Mouse (Mus musculus): Measurements from ENCODE around the gene Hoxa3.

Hoxa3 gene

DNA sequence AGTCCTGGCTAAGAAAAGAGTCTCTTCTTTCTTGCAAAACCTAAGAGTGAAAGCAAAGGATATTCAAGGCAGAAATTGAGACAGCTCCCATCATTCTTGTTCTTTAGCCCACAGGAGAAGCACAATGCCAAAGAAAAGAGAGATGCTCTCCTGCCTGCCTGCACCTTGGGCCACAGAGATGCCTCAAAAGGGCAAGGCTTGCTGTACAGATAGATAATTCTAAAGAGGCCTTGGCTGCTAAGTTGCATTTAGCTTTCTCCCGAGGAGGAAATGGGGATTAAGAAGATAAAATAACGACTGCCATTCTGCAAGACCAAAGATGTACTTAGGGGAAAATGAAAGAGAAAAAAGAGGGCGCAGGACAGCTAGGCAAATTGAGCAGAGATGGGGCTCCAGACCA, 33.8 kb upstream of the Hoxa3 start:
- DNase-seq (ENCODE audit: extremely low spot score, low read depth, low spot score): no peak

DNA sequence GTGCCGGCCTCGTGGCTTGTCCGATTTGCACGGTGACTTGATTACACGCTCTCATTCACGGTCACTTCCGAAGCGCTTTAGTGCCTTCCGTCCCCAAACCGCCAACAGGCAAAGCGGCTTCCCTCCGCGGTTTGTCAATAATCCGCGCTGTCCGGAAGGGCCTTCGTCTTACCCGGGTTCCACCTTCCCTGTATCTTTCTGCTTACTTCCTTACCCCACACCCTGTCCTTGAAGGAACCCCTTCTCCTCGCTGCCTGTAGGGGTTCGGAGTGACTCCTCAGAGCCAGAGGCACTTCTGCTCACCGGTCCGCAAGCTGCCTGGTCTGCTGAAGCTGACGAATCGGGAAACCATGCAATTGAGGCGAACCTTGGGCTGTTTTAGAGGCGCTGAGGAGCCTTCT, 33.3 kb upstream of the Hoxa3 start:
- no peak for DNase-seq (ENCODE audit: extremely low spot score, low read depth, low spot score)

DNA sequence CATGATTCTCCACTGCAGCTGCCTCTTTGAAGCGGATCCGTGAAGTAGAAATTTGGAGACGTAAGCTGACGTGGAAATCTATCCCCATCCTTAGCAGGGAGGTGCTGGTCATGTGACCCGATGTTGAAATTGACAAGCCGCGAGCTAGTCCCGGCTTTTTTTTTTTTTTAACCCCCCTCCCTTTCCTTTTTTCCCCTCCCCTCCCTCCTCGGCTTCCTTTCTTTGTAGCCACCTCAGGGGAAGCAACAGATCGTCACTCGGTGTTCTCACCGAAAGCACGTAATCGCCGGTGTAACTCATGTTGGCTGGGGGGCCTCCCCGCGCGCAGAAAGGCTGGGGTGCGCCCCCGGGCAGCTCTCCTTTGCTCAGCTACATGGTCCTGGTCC, 32.6 kb upstream of the Hoxa3 start, which contains the start of gene Hoxa11:
TSS of gene Hoxa11 (minus strand) at position 54 of the 386 bp plus-strand sequence.
- DNase-seq (ENCODE audit: extremely low spot score, low read depth, low spot score): no peak

DNA sequence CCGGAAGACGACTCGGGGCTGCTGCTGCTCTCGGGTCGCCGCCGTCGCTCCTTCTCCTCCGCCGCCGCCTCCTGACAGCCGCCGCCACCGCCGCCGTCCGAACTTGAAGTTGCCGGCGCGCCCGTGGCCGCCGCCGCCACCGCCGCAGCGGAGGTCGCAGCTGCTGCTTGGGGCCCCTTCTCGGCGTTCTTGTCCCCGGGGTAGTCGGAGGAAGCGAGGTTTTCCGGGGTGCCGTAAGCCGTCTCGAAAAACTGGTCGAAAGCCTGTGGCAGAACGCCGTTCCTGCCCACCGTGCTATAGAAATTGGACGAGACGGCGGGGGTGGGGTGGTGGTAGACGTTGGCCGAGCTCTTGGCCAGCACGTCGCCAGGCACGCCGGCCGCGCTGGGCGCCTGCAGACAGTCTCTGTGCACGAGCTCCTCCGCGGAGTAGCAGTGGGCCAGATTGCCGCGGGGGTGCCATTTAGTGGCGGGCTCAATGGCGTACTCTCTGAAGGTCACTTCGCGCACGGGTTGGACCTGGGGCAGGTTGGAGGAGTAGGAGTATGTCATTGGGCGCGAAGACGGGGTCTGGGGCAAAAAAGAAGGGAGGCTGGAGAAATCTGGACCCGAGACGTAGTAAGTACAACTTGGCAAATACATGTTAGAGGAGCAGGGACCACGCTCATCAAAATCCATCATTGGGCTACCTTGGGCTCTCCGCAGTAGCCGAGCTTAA, 32.1 kb upstream of the Hoxa3 start:
- DNase-seq (ENCODE audit: extremely low spot score, low read depth, low spot score): no peak

DNA sequence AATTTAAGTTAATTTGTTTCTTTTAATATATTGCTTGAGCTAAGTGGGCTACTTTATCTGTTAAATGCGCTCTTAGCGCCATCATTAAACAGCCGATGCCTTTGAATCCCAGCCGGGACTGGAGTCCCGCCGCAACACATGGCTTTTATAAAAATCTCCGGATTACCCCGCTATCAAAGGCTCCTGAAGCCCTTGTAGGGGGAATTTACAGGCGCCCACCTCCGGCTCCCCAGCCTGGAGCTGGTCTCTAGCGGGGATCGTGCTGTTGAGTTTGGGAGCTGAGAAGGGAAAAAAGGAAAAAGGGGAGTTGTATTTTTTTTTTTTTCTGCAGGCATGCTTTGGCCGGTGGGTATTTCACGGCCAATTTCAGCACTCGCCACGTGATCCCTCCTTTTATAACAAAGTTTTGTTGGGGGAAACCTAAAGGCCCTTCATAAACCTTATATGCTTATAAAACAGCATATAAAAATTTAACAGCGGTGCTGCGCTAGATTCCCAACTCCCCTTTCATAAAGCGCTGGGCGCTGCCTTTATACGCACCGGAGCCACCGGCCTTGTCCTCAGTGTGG, 31.4 kb upstream of the Hoxa3 start:
- no peak for DNase-seq (ENCODE audit: extremely low spot score, low read depth, low spot score)

DNA sequence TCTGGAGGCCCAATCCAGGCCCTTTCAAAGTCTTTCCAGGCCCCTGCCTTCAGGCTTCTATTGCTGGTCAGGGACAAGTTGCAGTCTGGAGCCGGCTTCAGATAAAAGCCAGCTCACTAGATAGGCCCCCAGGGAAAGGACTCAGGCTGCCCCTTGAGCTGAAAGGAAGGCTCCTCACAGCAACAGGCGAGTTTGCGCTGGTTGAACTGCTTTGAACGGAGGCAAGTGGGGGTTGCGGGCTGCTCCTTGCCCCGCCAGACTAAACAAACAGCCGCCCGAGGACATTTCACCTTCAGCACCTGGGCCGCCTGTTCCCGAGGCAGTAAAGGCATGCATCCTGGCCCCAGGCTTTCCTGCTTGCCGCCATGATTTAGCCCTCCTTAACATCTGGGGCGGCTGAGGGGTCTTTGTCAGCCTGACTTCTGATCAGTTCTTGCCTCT, 30.6 kb upstream of the Hoxa3 start:
- DNase-seq (ENCODE audit: extremely low spot score, low read depth, low spot score): no peak

DNA sequence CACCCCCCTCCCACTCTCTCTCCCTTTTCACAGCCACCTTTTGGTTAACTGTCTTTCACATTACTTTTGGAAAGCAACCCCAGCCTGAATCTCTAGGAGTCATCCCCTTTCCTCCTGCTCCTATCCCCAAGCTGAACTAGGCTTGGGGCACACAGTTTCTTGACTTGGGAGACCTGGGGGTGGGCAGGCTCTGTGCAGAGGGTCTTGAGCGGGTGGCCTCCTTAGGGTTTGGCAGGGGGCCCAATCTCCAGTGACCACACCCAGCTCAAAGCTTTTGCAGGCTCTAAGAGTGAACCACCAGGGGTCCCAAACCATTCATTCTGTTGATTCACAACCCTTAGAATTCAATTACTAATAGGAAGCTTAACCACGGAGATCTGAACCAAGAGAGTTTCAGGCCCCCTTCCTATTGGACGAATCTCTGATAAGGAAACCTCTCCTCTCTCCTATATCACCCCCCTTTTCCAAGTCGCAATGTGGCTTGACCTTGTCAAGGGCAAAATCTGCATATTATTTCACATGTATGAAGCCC, 29.7 kb upstream of the Hoxa3 start:
- no peak for DNase-seq (ENCODE audit: extremely low spot score, low read depth, low spot score)

DNA sequence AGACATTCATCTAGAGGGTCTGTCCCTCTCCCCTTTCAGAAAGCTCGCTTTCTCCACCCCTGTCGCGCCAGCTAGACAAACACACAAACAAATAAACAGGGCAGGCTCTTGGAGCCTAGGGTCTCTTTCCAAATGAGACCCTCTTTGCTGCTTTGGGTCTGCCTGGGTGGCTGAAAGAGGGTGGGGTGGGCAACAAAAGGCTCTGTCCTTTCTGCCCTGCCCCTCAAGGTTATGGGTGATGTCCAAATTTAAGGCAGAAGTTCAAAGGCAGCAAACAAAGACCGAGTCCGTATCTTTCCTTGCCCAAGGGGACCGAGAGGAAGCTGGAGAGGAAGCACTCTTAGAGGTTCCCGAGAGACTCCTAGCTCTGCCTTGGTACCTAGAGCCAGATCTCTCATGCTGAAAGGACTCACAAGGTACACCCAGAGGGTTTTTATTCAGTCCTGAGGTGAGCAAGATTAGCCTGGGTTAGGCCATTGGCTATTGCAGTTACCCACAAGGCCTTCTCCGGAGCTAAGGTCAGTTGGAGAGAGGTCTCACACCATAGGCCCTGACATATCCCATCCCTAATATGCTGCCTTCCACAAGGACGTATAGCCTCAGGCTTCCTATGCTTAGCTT, 28.0 kb upstream of the Hoxa3 start:
- no peak for DNase-seq (ENCODE audit: extremely low spot score, low read depth, low spot score)

DNA sequence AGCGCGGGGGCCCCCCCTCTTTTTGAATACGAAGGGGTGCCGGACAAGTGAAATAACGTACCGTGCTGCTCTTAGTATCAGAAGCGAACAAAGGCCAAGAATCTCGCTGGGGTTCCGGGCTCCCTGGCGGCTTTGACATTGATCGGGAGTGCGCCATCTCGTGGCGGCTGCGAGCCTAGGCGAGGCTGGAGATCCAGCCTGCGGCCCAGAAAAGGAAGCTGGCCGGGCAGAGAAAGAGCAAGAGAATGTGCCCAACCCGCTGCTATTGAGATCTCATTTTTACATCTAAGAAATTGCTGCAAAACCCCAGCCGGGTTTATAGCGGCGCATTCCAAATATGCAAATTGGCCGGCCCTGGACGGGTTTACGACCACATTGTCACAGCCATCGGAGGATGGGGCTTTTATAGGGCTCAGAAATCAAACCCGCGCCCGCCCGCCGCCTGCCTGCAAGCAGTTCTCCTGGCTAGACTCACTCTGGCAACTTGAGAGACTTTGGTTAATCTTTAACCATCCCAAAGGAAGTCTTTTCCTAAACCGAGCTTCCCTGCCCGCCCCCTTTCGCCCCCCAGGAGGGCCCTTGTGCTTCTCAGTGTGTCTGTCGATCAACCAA, 27.4 kb upstream of the Hoxa3 start, which contains the start of gene Hoxa10:
TSS of gene Hoxa10 (minus strand) at position 466 of the 612 bp plus-strand sequence.
- DNase-seq (ENCODE audit: extremely low spot score, low read depth, low spot score): no peak

DNA sequence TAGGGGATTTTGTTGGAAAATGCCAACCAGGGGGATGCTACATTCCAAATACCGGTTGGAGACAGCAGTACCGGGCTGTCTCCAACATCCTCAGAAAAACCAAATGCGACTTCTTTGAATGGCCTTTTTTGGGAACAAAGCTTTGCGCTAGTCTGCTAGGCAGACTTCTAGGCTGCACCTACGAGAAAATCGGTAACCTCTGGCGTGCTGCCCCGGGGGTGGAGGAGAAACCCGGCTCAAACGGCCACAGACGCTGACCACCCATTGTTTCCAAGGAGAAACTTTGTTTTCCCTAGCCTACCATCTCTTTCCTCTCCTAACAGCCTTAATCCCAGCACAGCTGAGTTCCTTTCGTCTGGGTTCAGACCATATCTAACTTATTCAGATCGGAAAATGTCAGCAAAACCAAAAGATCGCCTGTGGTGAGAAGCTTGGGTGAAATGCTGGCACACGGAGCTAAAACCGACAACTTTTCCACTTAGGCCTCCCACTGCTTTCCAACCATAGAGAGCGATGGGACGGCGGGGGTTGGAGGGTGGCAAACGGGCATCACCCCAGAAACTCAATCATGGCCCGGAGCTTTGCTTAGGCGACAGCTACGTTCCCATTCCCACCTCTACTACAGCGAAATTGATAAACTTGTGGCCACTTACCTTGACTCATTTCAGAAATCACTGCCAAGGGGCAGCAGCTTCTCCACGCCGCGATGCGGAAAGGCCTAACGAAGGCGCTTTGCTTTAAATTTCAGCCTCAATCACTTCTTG, 26.7 kb upstream of the Hoxa3 start:
- DNase-seq (ENCODE audit: extremely low spot score, low read depth, low spot score): no peak

DNA sequence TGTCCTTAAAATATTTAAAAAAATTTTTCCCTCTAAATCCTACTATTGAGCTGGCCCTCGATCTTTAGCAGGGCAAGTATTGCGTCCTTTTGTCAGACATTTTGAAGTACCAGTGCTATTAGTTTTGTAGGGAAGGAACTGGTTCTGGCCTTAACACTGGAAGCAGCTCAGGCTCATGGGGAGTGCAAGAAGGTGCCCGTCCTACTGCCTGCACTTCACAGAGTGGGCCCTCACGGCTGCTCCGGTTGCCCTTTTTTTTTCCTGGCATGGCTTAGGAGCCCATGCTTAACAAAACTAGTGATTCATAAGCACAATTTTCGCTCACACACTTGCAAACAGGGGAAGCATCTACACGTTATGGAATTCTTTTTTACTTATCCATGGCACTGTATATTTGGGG, 25.8 kb upstream of the Hoxa3 start:
- DNase-seq (ENCODE audit: extremely low spot score, low read depth, low spot score): no peak

DNA sequence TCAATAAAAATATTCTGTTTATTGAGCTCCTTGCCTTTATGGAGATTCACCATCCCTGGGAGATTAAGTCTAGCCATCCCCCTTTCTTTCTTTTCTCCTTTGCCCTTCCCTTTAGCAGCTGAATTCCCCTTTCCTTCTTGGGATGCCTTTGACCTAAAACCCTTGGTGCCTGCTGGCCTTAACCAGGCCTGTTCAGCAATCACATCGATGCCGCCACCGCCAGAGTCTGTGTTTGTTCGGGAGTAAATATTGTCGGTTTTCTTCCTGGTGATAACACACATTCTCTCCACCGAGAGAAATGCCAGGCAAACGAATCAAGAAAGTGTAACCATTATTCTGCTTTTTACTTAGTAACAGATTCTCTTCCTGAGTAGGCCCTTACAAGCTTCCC, 25.0 kb upstream of the Hoxa3 start:
- DNase-seq (ENCODE audit: extremely low spot score, low read depth, low spot score): no peak

DNA sequence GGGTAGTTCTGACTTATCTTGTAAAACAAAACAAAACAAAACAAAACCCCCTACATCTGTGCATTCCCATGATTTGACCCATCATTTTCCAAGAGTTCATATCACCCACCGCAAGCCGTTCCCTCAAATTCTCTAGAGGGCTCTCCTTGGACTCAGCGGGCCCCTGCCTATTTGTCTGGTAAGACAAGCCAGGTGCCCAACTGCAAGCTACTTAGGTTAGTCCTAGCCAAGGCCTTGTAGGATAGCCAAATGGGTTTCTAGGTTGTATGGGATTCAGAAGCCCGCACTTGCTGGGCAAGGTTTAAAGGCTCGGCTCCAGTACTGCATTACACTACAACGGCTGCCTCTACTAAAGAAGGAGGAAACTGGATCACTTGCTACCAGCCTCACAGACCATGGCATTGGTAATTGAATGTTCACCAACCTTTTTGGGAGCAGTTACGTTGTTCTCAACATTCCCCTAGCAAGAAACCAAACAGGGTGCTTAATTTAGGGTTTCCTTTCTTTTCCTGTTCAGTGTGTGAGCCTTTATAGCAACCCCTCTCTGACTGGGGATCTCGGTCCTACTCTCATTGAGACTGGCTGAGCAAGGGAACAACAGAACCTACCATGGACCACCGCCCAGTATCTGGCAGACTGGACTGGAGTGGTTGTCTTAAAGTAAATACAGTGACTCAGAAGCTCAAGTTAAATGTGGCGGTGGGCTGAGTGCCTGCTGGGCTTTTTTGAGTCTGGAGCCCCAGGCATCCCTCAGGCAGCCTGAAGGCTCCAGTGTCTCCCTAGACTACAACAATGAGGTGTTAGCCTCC, 24.4 kb upstream of the Hoxa3 start:
- DNase-seq (ENCODE audit: extremely low spot score, low read depth, low spot score): no peak

DNA sequence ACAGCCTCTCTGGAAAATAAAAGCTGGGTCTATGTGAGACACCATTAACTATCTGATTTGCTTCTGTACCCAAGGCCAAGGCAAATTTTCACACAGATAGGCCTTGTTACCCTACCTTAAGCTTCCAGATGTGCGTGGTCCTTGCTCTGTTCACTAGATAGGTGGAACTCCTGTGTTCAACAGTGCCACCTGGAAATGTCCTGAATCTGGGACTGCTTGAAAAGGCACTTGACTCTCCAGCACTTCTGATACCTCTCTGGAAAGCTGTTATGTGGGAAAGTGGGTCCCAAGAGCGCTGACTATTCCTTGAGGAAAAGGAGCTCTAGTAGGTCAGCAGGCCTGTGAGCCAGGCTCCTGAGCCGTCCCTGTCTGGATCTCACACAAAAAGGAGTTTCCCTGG, 23.7 kb upstream of the Hoxa3 start:
- DNase-seq (ENCODE audit: extremely low spot score, low read depth, low spot score): no peak

DNA sequence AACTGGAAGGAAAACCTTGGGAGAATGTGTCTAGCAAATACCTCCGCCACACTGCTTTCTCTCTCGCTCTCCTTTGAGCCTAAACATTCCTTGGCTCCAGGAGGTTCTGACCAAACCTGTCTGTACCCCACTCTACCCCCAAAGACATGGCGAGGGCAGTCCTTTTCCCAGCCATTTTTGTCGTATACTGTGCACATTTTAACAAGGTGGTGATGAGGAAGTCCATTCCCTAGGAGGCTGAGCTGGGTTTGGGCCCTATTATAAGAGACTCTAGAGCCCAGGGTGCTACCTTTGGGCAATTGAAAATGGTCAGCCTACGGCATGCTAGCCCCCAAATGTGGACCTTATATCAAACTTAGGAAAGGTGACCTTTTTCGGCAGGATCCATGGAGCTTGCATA, 22.7 kb upstream of the Hoxa3 start:
- DNase-seq (ENCODE audit: extremely low spot score, low read depth, low spot score): no peak

DNA sequence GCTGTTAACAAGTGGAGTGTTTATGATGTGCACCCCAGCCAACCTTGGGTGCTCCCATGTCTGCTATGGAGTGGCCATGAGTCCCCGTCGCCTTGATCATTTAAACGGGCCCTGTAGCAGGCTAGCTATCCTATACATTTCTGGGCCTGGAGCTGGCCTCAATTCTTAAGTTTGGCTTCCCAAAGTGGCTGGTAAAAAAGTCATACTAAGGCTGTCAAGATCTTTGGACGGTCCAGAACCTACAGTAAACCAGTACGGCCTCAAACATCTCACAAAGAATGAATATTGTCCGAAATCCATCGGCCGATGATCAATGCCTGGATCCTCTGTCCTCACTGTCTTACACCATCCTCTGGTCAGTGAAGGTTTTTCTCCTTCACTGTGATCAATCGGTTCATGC, 22.1 kb upstream of the Hoxa3 start:
- no peak for DNase-seq (ENCODE audit: extremely low spot score, low read depth, low spot score)

DNA sequence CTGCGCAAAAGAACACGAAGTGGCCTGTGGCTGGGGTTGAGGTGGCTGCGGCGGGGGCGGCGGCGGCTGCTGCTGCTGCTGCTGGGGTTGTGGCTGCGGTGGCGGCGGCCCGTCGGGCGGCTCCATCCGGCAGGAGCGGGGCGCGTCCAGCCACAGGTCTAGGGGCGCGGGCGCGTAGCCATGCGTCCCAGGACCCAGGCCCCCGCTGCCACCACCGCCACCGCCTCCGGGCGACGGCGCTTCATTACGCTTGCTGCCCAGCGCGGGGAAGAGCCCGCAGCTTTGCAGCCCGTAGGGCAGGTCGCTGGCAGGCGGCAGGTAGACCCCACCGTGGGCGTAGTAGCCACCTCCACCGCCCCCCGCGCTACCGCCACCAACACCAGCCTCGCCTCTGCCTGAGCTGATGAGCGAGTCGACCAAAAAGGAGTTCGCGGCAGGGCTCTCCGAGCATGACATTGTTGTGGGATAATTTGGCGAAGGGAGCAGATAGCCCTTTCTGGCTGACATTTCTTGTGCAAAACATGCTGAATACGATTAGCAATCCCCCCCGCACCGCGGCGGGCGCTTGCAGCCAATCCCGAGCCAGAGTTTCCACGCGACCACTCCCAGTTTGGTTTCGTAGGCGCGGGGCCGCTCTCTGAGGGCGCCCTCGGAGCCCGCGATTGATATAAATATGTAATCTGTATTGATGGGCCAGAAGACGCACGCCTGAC, 21.4 kb upstream of the Hoxa3 start:
- no peak for DNase-seq (ENCODE audit: extremely low spot score, low read depth, low spot score)

DNA sequence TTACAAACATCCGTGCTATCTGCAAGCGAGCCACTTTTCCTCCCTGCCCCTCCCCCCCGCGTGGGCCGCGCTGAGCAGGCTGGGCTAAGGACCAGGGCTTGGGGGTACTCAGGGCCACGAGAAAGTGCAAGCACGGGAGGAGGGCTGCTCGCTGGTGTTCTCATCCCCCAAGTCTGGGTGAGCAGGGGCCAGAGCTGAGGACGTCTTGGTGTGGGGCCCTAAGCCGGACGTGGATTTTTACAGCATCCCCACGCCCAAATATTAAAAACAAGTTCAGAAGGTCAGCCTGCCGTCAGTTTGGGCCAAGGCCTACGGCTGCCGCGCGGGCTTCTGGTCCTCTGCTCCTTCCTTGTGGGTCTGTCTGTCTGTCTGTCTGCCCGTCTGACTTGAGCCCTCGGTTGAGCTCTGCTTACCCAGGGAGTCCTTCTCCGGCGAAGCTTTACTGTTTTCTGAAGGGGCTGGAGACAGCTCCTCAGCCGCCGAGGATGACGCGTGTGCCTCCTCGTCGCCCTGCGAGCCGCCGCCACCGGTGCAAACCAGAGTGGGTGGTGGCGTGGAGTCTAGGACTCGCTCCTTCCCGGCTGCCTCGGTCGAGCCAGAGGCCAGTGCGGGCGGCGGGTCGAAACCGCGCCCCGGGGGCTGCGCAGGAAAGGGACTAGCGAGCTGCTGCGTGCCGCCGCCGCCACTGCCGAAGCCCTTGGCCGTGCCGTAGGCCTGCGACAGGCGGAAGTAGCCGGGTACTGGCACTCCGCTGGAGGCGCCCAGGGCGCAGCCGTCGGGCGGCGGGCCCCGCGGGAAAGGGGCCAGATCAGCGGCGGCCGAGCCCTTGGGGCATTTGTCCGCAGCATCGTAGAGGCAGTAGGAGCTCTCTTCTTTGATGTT, 20.7 kb upstream of the Hoxa3 start:
- no peak for DNase-seq (ENCODE audit: extremely low spot score, low read depth, low spot score)

All from hindlimb bud, embryonic 11.5 days (tissue).